Mouse (Mus musculus): Measurements from ENCODE around the gene Elavl4. TPM values are rescaled to one million over a fixed set of nuclear protein-coding genes. Genes with fewer than 3 reads are reported as not detected.

Elavl4 gene
- polyA plus RNA-seq, 1 experiment from 2014 or later = 391 TPM

DNA sequence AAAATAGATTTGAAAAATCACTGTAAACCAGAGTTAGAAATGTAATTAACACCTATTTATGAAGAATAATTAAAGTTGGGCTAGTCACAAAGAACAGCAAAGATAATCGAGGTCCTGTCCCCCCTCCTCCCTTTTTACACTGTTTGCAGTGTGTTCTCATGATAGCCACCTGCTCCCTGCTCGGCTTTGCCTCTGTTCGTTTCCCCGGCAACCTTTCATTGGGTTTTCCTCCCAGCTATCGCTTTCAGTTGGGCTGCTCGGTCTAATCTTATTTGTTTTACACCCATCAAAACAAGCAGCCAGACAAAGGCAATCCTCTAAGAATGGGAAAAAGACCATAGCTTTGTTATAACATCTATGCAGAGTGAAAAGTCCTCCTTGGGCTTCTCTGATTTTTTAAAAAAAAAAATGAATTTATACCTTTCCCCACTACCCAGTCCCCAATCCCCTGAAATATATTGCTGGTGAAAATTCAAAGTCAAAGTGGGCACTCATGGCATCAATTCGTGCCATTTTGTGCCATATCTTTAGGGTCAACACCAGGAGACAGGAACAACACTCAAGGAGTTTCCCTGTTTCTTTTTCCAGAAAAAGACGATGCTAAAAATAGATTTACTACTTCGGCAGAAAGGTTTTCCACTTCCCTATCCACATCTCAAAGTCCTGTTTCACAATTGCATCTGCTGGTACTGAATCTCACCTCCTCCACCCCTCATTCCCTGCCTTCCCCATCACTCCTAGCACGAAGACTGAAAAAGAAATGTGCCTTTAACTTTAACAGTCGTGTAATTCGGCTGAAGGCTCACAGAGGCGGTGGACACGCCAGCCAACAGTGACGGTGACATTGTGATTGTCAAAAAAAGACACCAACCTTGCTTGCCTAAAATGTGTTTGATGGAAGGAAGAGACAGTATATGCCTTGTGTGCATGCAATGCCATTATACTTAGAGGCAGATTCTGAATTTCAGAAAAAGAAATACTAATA is 66.1 kb downstream of the Elavl4 start:
- Histone ChIP-seq H3K27ac (ENCODE audit: low read depth, low read length) (peak overlapping the region; percentile 97), H3K4me2 (ENCODE audit: low read depth, low read length) (peak overlapping the region; percentile 47), H3K36me3 (ENCODE audit: control insufficient read depth, insufficient read depth, low read length) (no peaks in the 10 kb centered on the region), H3K27me3 (ENCODE audit: control insufficient read depth, insufficient read depth, low read length) (no peaks in the 10 kb centered on the region), H3K9me3 (ENCODE audit: control insufficient read depth, low read length) (no peaks in the 10 kb centered on the region), H3K4me1 (ENCODE audit: control insufficient read depth, insufficient read depth, low read length) (peaks cover 5% of the 10 kb centered on the region; the same call in 1 of the 2 replicates), H3K9ac (replicated peaks; ENCODE audit: low read depth, low read length) (peak overlapping the region; percentile 91), H3K4me3 (ENCODE audit: low read depth, low read length) (peak overlapping the region; percentile 60)
- WGBS = 1% methylated on average over 15 of the region's 15 CpGs
- peak; percentile 36 for ATAC-seq (ENCODE audit: low read depth)

GRCm38 (mm10) chr4:110284446-110284845 is 67.3 kb downstream of the Elavl4 start:
- Histone ChIP-seq H3K9ac (replicated peaks; ENCODE audit: low read depth, low read length) (peak overlapping the region; percentile 91), H3K4me3 (ENCODE audit: low read depth, low read length) (peak overlapping the region; percentile 60), H3K27ac (ENCODE audit: low read depth, low read length) (peak overlapping the region; percentile 97), H3K27me3 (ENCODE audit: control insufficient read depth, insufficient read depth, low read length) (no peaks in the 10 kb centered on the region), H3K4me1 (ENCODE audit: control insufficient read depth, insufficient read depth, low read length) (peaks cover 3% of the 10 kb centered on the region; the same call in 1 of the 2 replicates), H3K36me3 (ENCODE audit: control insufficient read depth, insufficient read depth, low read length) (no peaks in the 10 kb centered on the region), H3K4me2 (ENCODE audit: low read depth, low read length) (peak overlapping the region; percentile 47), H3K9me3 (ENCODE audit: control insufficient read depth, low read length) (no peaks in the 10 kb centered on the region)
- no peak for ATAC-seq (ENCODE audit: low read depth)
- WGBS = 26% methylated on average over 3 of the region's 3 CpGs

GRCm38 (mm10) chr4:110270046-110270445 is 81.7 kb downstream of the Elavl4 start:
- Histone ChIP-seq H3K4me2 (ENCODE audit: low read depth, low read length) (no peak overlapping the region), H3K4me3 (ENCODE audit: low read depth, low read length) (no peak overlapping the region), H3K36me3 (ENCODE audit: control insufficient read depth, insufficient read depth, low read length) (0 out of 2 replicates have a peak, but pooled peaks cover 5% of the 10 kb centered on the region), H3K27ac (ENCODE audit: low read depth, low read length) (no peak overlapping the region), H3K4me1 (ENCODE audit: control insufficient read depth, insufficient read depth, low read length) (no peaks in the 10 kb centered on the region; the same call in 1 of the 2 replicates), H3K9me3 (ENCODE audit: control insufficient read depth, low read length) (no peaks in the 10 kb centered on the region), H3K27me3 (ENCODE audit: control insufficient read depth, insufficient read depth, low read length) (no peaks in the 10 kb centered on the region), H3K9ac (replicated peaks; ENCODE audit: low read depth, low read length) (no peak overlapping the region)
- WGBS = 23% methylated on average over 4 of the region's 4 CpGs
- ATAC-seq (ENCODE audit: low read depth) = no peak

- Histone ChIP-seq H3K9me3 (ENCODE audit: control insufficient read depth, low read length) (no peaks in the 10 kb centered on the region), H3K36me3 (ENCODE audit: control insufficient read depth, insufficient read depth, low read length) (0 out of 2 replicates have a peak, but pooled peaks cover 2% of the 10 kb centered on the region), H3K4me3 (ENCODE audit: low read depth, low read length) (no peak overlapping the region), H3K9ac (replicated peaks; ENCODE audit: low read depth, low read length) (no peak overlapping the region), H3K4me1 (ENCODE audit: control insufficient read depth, insufficient read depth, low read length) (peaks cover 5% of the 10 kb centered on the region), H3K27ac (ENCODE audit: low read depth, low read length) (no peak overlapping the region), H3K27me3 (ENCODE audit: control insufficient read depth, insufficient read depth, low read length) (no peaks in the 10 kb centered on the region), H3K4me2 (ENCODE audit: low read depth, low read length) (no peak overlapping the region)
- 74% methylated on average over 9 of the region's 9 CpGs for WGBS
- no peak for ATAC-seq (ENCODE audit: low read depth)
Measured at GRCm38 (mm10) chr4:110266804-110267575, 84.7 kb downstream of the Elavl4 start.

DNA sequence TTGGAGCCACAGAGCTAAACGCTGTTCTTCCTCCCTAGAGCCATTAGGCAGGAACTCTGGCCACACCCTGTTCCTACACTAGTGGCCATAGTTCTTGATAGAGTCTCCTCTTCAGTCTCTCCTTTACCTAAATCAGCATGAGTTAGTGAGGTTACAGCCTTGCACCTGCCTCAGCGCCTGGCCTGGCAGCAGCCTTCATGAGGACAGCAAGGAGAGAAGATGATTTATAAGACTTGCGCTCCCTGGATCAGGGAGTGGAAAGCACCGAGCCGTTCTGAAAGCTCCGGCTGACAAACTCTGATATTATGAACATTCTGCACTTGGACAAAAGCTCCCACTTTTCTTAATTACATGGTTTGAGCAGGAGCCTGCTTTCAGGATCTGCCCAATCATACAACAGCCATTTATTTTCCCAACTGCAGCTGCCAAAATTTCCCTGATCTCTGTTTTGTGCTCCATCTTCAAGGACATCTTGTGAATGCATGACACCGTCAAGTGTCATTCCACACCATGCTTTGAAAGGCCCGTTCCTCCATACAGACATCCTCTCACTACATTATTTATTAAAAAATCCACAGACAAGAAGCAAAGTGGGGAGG is 87.3 kb downstream of the Elavl4 start:
- WGBS = 56% methylated on average over 8 of the region's 8 CpGs
- no peak for ATAC-seq (ENCODE audit: low read depth)
- no peak overlapping the region for H3K9ac ChIP-seq (replicated peaks; ENCODE audit: low read depth, low read length)

GRCm38 (mm10) chr4:110257360-110257759 is 94.3 kb downstream of the Elavl4 start:
- Histone ChIP-seq H3K9me3 (ENCODE audit: control insufficient read depth, low read length) (no peaks in the 10 kb centered on the region), H3K36me3 (ENCODE audit: control insufficient read depth, insufficient read depth, low read length) (no peaks in the 10 kb centered on the region), H3K4me3 (ENCODE audit: low read depth, low read length) (no peak overlapping the region), H3K27ac (ENCODE audit: low read depth, low read length) (no peak overlapping the region), H3K4me1 (ENCODE audit: control insufficient read depth, insufficient read depth, low read length) (no peaks in the 10 kb centered on the region; the same call in 1 of the 2 replicates), H3K27me3 (ENCODE audit: control insufficient read depth, insufficient read depth, low read length) (no peaks in the 10 kb centered on the region), H3K9ac (replicated peaks; ENCODE audit: low read depth, low read length) (no peak overlapping the region), H3K4me2 (ENCODE audit: low read depth, low read length) (no peak overlapping the region)
- no peak for ATAC-seq (ENCODE audit: low read depth)
- WGBS = 40% methylated on average over 3 of the region's 3 CpGs

More for the DNA sequence above, 87.3 kb downstream of the Elavl4 start:
- Histone ChIP-seq H3K9me3 (ENCODE audit: control insufficient read depth, low read length) (no peaks in the 10 kb centered on the region), H3K27ac (ENCODE audit: low read depth, low read length) (no peak overlapping the region), H3K27me3 (ENCODE audit: control insufficient read depth, insufficient read depth, low read length) (no peaks in the 10 kb centered on the region), H3K36me3 (ENCODE audit: control insufficient read depth, insufficient read depth, low read length) (no peaks in the 10 kb centered on the region), H3K4me1 (ENCODE audit: control insufficient read depth, insufficient read depth, low read length) (peaks cover 5% of the 10 kb centered on the region; the same call in 1 of the 2 replicates), H3K4me2 (ENCODE audit: low read depth, low read length) (no peak overlapping the region), H3K4me3 (ENCODE audit: low read depth, low read length) (no peak overlapping the region)

GRCm38 (mm10) chr4:110255617-110256016 is 96.1 kb downstream of the Elavl4 start:
- H3K9me3 ChIP-seq (ENCODE audit: control insufficient read depth, low read length) = no peaks in the 10 kb centered on the region
- no peak overlapping the region for H3K4me3 ChIP-seq (ENCODE audit: low read depth, low read length)
- no peaks in the 10 kb centered on the region for H3K27me3 ChIP-seq (ENCODE audit: control insufficient read depth, insufficient read depth, low read length)
- 85% methylated on average over 4 of the region's 4 CpGs for WGBS
- 0 out of 2 replicates have a peak, but pooled peaks cover 3% of the 10 kb centered on the region for H3K36me3 ChIP-seq (ENCODE audit: control insufficient read depth, insufficient read depth, low read length)
- ATAC-seq (ENCODE audit: low read depth) = no peak
- no peak overlapping the region for H3K4me2 ChIP-seq (ENCODE audit: low read depth, low read length)
- H3K27ac ChIP-seq (ENCODE audit: low read depth, low read length) = no peak overlapping the region
- H3K9ac ChIP-seq (replicated peaks; ENCODE audit: low read depth, low read length) = no peak overlapping the region
- H3K4me1 ChIP-seq (ENCODE audit: control insufficient read depth, insufficient read depth, low read length) = no peaks in the 10 kb centered on the region; the same call in 1 of the 2 replicates

DNA sequence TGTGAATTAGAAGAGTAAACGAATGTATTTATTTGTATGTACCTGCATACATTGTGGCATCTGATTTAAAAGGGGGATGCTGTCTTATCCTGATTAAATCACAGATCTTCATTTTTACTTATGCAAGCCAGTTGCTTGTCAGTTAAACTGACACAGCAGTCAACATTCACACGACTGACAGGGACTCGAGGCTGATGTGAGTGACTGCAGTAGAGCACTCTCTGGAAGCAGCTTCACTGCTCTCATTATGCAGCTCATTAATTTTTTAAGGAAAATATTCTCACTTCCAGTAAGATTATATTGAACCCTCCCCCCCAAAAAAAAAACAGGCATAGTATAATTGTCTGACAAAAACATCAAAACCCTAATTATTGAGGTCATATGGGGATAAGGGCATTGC is 101.7 kb downstream of the Elavl4 start:
- Histone ChIP-seq H3K9me3 (ENCODE audit: control insufficient read depth, low read length) (no peaks in the 10 kb centered on the region), H3K4me1 (ENCODE audit: control insufficient read depth, insufficient read depth, low read length) (no peaks in the 10 kb centered on the region), H3K4me2 (ENCODE audit: low read depth, low read length) (no peak overlapping the region), H3K27ac (ENCODE audit: low read depth, low read length) (no peak overlapping the region), H3K27me3 (ENCODE audit: control insufficient read depth, insufficient read depth, low read length) (no peaks in the 10 kb centered on the region), H3K4me3 (ENCODE audit: low read depth, low read length) (no peak overlapping the region), H3K9ac (replicated peaks; ENCODE audit: low read depth, low read length) (no peak overlapping the region), H3K36me3 (ENCODE audit: control insufficient read depth, insufficient read depth, low read length) (peaks cover 16% of the 10 kb centered on the region)
- no peak for ATAC-seq (ENCODE audit: low read depth)
- 74% methylated on average over 3 of the region's 3 CpGs for WGBS

All from neural tube, embryonic 14.5 days (tissue).